Mouse (Mus musculus): ENCODE measurements around the gene Klk8. TPM values are rescaled to one million over a fixed set of nuclear protein-coding genes. Genes with fewer than 3 reads are reported as not detected.

Klk8 gene
- polyA plus RNA-seq, 1 experiment from 2014 or later, result 60.6 TPM

- WGBS, result 85% methylated on average over 6 of the region's 6 CpGs
Measured at GRCm38 (mm10) chr7:43851616-43852015, 54.2 kb downstream of the Klk8 start.

More at GRCm38 (mm10) chr7:43851616-43852015, 54.2 kb downstream of the Klk8 start:
- Histone ChIP-seq H3K27me3 (no peaks in the 10 kb centered on the region), H3K9me3 (no peaks in the 10 kb centered on the region), H3K9ac (no peak overlapping the region), H3K4me1 (no peaks in the 10 kb centered on the region), H3K4me3 (no peak overlapping the region), H3K36me3 (no peaks in the 10 kb centered on the region), H3K27ac (no peak overlapping the region), H3K4me2 (no peak overlapping the region)
- no peak for ATAC-seq (ENCODE audit: insufficient number of reproducible peaks, low FRiP score, low TSS enrichment, low read depth)

Other genes starting within 250 kb of the Klk8 start
- gene Zfp658, start 235.3 kb upstream of the Klk8 start, polyA plus RNA-seq (2015; fragmentation: Nextera tagmentation; extraction: Ambion mirVana), result 3.6 and 4.3 TPM in 2 replicates
- gene Zfp719, start 218.0 kb upstream of the Klk8 start, polyA plus RNA-seq (2015; fragmentation: Nextera tagmentation; extraction: Ambion mirVana), result 14.2 and 14.5 TPM in 2 replicates
- gene Zfp819, start 190.4 kb upstream of the Klk8 start, polyA plus RNA-seq (2015; fragmentation: Nextera tagmentation; extraction: Ambion mirVana), result 0.19 TPM in 1 of 2 replicates, not detected in the other
- gene Ceacam18, start 162.9 kb upstream of the Klk8 start, polyA plus RNA-seq (2015; fragmentation: Nextera tagmentation; extraction: Ambion mirVana), result not detected in 2 replicates
- 1.2 TPM in 2 replicates for gene Siglece, start 137.4 kb upstream of the Klk8 start, polyA plus RNA-seq (2015; fragmentation: Nextera tagmentation; extraction: Ambion mirVana)
- gene Ctu1, start 125.6 kb upstream of the Klk8 start, polyA plus RNA-seq (2015; fragmentation: Nextera tagmentation; extraction: Ambion mirVana), result 16.4 and 17.9 TPM in 2 replicates
- gene Klk14, start 107.2 kb upstream of the Klk8 start, polyA plus RNA-seq (2015; fragmentation: Nextera tagmentation; extraction: Ambion mirVana), result not detected in 2 replicates
- gene Klk13, start 85.0 kb upstream of the Klk8 start, polyA plus RNA-seq (2015; fragmentation: Nextera tagmentation; extraction: Ambion mirVana), result 12.5 and 16.1 TPM in 2 replicates
- 0.22 and 0.32 TPM in 2 replicates for gene Klk12, start 28.7 kb upstream of the Klk8 start, polyA plus RNA-seq (2015; fragmentation: Nextera tagmentation; extraction: Ambion mirVana)
- 20.2 and 22.0 TPM in 2 replicates for gene Klk11, start 23.0 kb upstream of the Klk8 start, polyA plus RNA-seq (2015; fragmentation: Nextera tagmentation; extraction: Ambion mirVana)
- 38.4 and 45.0 TPM in 2 replicates for gene Klk10, start 16.5 kb upstream of the Klk8 start, polyA plus RNA-seq (2015; fragmentation: Nextera tagmentation; extraction: Ambion mirVana)
- 1.5 TPM in 2 replicates for gene Klk9, start 5.7 kb upstream of the Klk8 start, polyA plus RNA-seq (2015; fragmentation: Nextera tagmentation; extraction: Ambion mirVana)
- gene Klk7, start 13.7 kb downstream of the Klk8 start, polyA plus RNA-seq (2015; fragmentation: Nextera tagmentation; extraction: Ambion mirVana), result 6.7 and 13.4 TPM in 2 replicates
- 0.13 and 0.25 TPM in 2 replicates for gene Klk6, start 26.9 kb downstream of the Klk8 start, polyA plus RNA-seq (2015; fragmentation: Nextera tagmentation; extraction: Ambion mirVana)
- 18.1 and 25.3 TPM in 2 replicates for gene Klk5, start 44.4 kb downstream of the Klk8 start, polyA plus RNA-seq (2015; fragmentation: Nextera tagmentation; extraction: Ambion mirVana)
- 0.14 TPM in 1 of 2 replicates, not detected in the other for gene Klk4, start 83.6 kb downstream of the Klk8 start, polyA plus RNA-seq (2015; fragmentation: Nextera tagmentation; extraction: Ambion mirVana)
- gene Klk15, start 136.2 kb downstream of the Klk8 start, polyA plus RNA-seq (2015; fragmentation: Nextera tagmentation; extraction: Ambion mirVana), result not detected in 2 replicates
- gene Klk1b8, start 153.1 kb downstream of the Klk8 start, polyA plus RNA-seq (2015; fragmentation: Nextera tagmentation; extraction: Ambion mirVana), result not detected in 2 replicates
- gene Klk1b1, start 169.2 kb downstream of the Klk8 start, polyA plus RNA-seq (2015; fragmentation: Nextera tagmentation; extraction: Ambion mirVana), result not detected in 2 replicates
- not detected in 2 replicates for gene Klk1b9, start 178.5 kb downstream of the Klk8 start, polyA plus RNA-seq (2015; fragmentation: Nextera tagmentation; extraction: Ambion mirVana)
- not detected in 2 replicates for gene Klk1b11, start 198.3 kb downstream of the Klk8 start, polyA plus RNA-seq (2015; fragmentation: Nextera tagmentation; extraction: Ambion mirVana)
- 0.31 and 3.5 TPM in 2 replicates for gene Klk1b26, start 214.6 kb downstream of the Klk8 start, polyA plus RNA-seq (2015; fragmentation: Nextera tagmentation; extraction: Ambion mirVana)

All from limb, embryonic 15.5 days (tissue).